Mouse (Mus musculus): ENCODE results near the gene 9130409I23Rik.

DNA sequence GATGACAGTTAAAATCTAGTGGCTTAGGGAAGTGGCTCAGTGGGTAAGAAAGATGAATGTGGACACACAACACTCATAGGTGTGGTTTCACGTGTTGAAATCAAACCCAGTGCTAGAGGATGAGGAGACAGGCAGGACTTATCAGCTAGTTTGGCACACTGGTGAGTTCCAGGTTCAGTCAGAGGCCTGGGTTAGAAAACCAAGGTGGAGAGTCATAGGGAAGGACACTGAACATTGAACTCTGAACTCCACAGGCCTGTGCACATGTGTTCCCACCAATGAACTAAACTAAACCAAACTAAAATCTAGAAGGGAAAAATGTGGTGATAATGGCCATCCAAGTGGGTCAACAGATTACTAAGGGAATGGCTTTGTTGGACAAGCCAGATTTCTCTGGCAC, 3.5 kb upstream of the 9130409I23Rik start:
- TF ChIP-seq CTCF (IDR thresholded peaks at IDR 0.05; ENCODE audit: extremely low read depth, insufficient read depth, low read length) (no peak), POLR2A (IDR thresholded peaks at IDR 0.05; ENCODE audit: extremely low read depth, insufficient read depth, low read length) (no peak)
